ENCODE assay signal across 8 mouse cellular contexts in genomic region chr11:72488753-72489271, GRCm38 (mm10). TPM values are rescaled to one million over a fixed set of nuclear protein-coding genes. Genes with fewer than 3 reads are reported as not detected.
DNase-seq lines count a peak whose midpoint lies in the region; ATAC-seq and TF ChIP-seq lines count a peak whose summit lies in the region.
"Had no signal": no experiment of that assay in that cellular context is flagged by ENCODE, and none has a peak within 500 bp of the region (broad histone marks: within the 10 kb centered on the region; RNA-seq: fewer than 3 reads in every experiment).

No protein-coding gene starts in this region.

- ATAC-seq in embryonic facial prominence, embryonic 13.5 days (ENCODE audit: insufficient number of reproducible peaks, insufficient read depth, low FRiP score, low TSS enrichment, low read depth), result no peak
- ATAC-seq in hindbrain, embryonic 11.5 days (ENCODE audit: low FRiP score), result peak; percentile 70
- ATAC-seq in midbrain, embryonic 13.5 days, result peak; percentile 82
- ATAC-seq in stomach, embryonic 15.5 days (ENCODE audit: insufficient read depth, low FRiP score, low read depth), result 0 out of 2 replicates have a peak, but pooled peaks have one; percentile 12

- no peak for TF ChIP-seq CTCF in C2C12 (IDR thresholded peaks at IDR 0.05; ENCODE audit: control insufficient read depth, insufficient read depth, insufficient read length)

- H3K9ac ChIP-seq in embryonic facial prominence, embryonic 13.5 days, result peak overlapping the region; percentile 70
- H3K9ac ChIP-seq in hindbrain, embryonic 11.5 days (ENCODE audit: low read depth, low read length), result peak overlapping the region; percentile 79
- peak overlapping the region; percentile 93 for H3K9ac ChIP-seq in midbrain, embryonic 13.5 days (replicated peaks)
- H3K9ac ChIP-seq in stomach, embryonic 15.5 days, result peak overlapping the region; percentile 16; the same call in 1 of the 2 replicates

- peak overlapping the region; percentile 11 for H3K4me3 ChIP-seq in C2C12 (ENCODE audit: insufficient read depth, poor library complexity, severe bottlenecking)
- peak overlapping the region; percentile 61 for H3K4me3 ChIP-seq in embryonic facial prominence, embryonic 13.5 days
- peak overlapping the region; percentile 62 for H3K4me3 ChIP-seq in hindbrain, embryonic 11.5 days (ENCODE audit: low read depth, low read length)
- peak overlapping the region; percentile 75 for H3K4me3 ChIP-seq in midbrain, embryonic 13.5 days (replicated peaks)
- H3K4me3 ChIP-seq in stomach, embryonic 15.5 days (replicated peaks), result peak overlapping the region; percentile 60

- H3ac ChIP-seq in C2C12 (ENCODE audit: control insufficient read depth, insufficient read length, low read depth), result peak overlapping the region; percentile 5

- H3K4me1 ChIP-seq in embryonic facial prominence, embryonic 13.5 days, result peaks cover 16% of the 10 kb centered on the region
- H3K4me1 ChIP-seq in hindbrain, embryonic 11.5 days (replicated peaks; ENCODE audit: control insufficient read depth, insufficient read depth, low read length), result peaks cover 2% of the 10 kb centered on the region
- peaks cover 52% of the 10 kb centered on the region for H3K4me1 ChIP-seq in midbrain, embryonic 13.5 days (replicated peaks)
- peaks cover 11% of the 10 kb centered on the region for H3K4me1 ChIP-seq in stomach, embryonic 15.5 days

- H3K27ac ChIP-seq in embryonic facial prominence, embryonic 13.5 days, result 0 out of 2 replicates have a peak overlapping the region, but pooled peaks have one; percentile 11
- peak overlapping the region; percentile 86 for H3K27ac ChIP-seq in hindbrain, embryonic 11.5 days (ENCODE audit: low read depth, low read length)
- H3K27ac ChIP-seq in midbrain, embryonic 13.5 days, result peak overlapping the region; percentile 95
- no peak overlapping the region for H3K27ac ChIP-seq in stomach, embryonic 15.5 days

- H3K79me3 ChIP-seq in C2C12 (ENCODE audit: low read depth), result no peaks in the 10 kb centered on the region

- H3K79me2 ChIP-seq in C2C12 (ENCODE audit: control insufficient read depth, insufficient read depth), result no peaks in the 10 kb centered on the region

- H3K27me3 ChIP-seq in C2C12 (ENCODE audit: control insufficient read depth, insufficient read depth, insufficient read length), result peaks cover 36% of the 10 kb centered on the region
- peaks cover 67% of the 10 kb centered on the region for H3K27me3 ChIP-seq in embryonic facial prominence, embryonic 13.5 days
- H3K27me3 ChIP-seq in hindbrain, embryonic 11.5 days (ENCODE audit: control insufficient read depth, insufficient read depth, low read length), result peaks cover 16% of the 10 kb centered on the region
- peaks cover 26% of the 10 kb centered on the region; the same call in 1 of the 2 replicates for H3K27me3 ChIP-seq in midbrain, embryonic 13.5 days
- H3K27me3 ChIP-seq in stomach, embryonic 15.5 days (replicated peaks), result peaks cover 20% of the 10 kb centered on the region

- intact Hi-C loops in left cerebral cortex, postnatal 10 days (cut with DNase I), result no loop called here

- 1% methylated on average over 38 of the region's 38 CpGs for WGBS in embryonic facial prominence, embryonic 13.5 days
- WGBS in hindbrain, embryonic 11.5 days, result under 1% methylated on average over 38 of the region's 38 CpGs
- WGBS in midbrain, embryonic 13.5 days, result under 1% methylated on average over 37 of the region's 38 CpGs
- WGBS in stomach, embryonic 15.5 days, result 1% methylated on average over 38 of the region's 38 CpGs

- no peaks in the 10 kb centered on the region for H3K36me3 ChIP-seq in C2C12 (ENCODE audit: control insufficient read depth, insufficient read depth)
- H3K36me3 ChIP-seq in embryonic facial prominence, embryonic 13.5 days, result no peaks in the 10 kb centered on the region
- H3K36me3 ChIP-seq in hindbrain, embryonic 11.5 days (ENCODE audit: control insufficient read depth, insufficient read depth, low read length), result no peaks in the 10 kb centered on the region
- H3K36me3 ChIP-seq in midbrain, embryonic 13.5 days, result no peaks in the 10 kb centered on the region
- H3K36me3 ChIP-seq in stomach, embryonic 15.5 days, result no peaks in the 10 kb centered on the region

- peak overlapping the region; percentile 96 for H3K4me2 ChIP-seq in embryonic facial prominence, embryonic 13.5 days
- H3K4me2 ChIP-seq in hindbrain, embryonic 11.5 days (replicated peaks; ENCODE audit: low read depth, low read length), result peak overlapping the region; percentile 82
- peak overlapping the region; percentile 82 for H3K4me2 ChIP-seq in midbrain, embryonic 13.5 days (replicated peaks)
- H3K4me2 ChIP-seq in stomach, embryonic 15.5 days, result peak overlapping the region; percentile 99

- peak; percentile 53 for DNase-seq in Muller cell, postnatal 12 days (ENCODE audit: inconsistent ontology term)
- DNase-seq in hindbrain, embryonic 11.5 days (ENCODE audit: low spot score), result peak; percentile 73
- peak; percentile 66 to 83 for DNase-seq in left cerebral cortex, postnatal 10 days (ENCODE audit: extremely low spot score in 1 of 2, low spot score in 2 of 2)

- H3K9me3 ChIP-seq in embryonic facial prominence, embryonic 13.5 days, result no peaks in the 10 kb centered on the region
- no peaks in the 10 kb centered on the region for H3K9me3 ChIP-seq in hindbrain, embryonic 11.5 days (ENCODE audit: control insufficient read depth, low read length)
- H3K9me3 ChIP-seq in midbrain, embryonic 13.5 days, result no peaks in the 10 kb centered on the region
- no peaks in the 10 kb centered on the region for H3K9me3 ChIP-seq in stomach, embryonic 15.5 days

TF ChIP-seq in C2C12, 6 proteins besides CTCF, POLR2A, EP300 and RAD21:
- no peak for TF ChIP-seq MAX (IDR thresholded peaks at IDR 0.05)
- no peak for TF ChIP-seq MYOD1 (IDR thresholded peaks at IDR 0.05; ENCODE audit: control insufficient read depth, insufficient read length, low read depth)
- TF ChIP-seq USF1 (IDR thresholded peaks at IDR 0.05; ENCODE audit: low read depth), result no peak
- TF ChIP-seq CEBPB (IDR thresholded peaks at IDR 0.05; ENCODE audit: low read depth), result no peak
- TF ChIP-seq MYOG (IDR thresholded peaks at IDR 0.05; ENCODE audit: control insufficient read depth, extremely low read depth, insufficient read length), result no peak
- TF ChIP-seq FOSL1 (IDR thresholded peaks at IDR 0.05; ENCODE audit: insufficient read depth, low read length, poor library complexity, severe bottlenecking), result no peak

RNA-seq across cellular contexts. Expression of gene Spns2, which starts 0.9 kb away (rescaled TPM):
- polyA plus RNA-seq in C2C12 (2012; fragmentation: generic; extraction: Trizol), result 0.37 TPM
- 2.7 and 3.0 TPM in 2 replicates for polyA plus RNA-seq in embryonic facial prominence, embryonic 13.5 days (2015; fragmentation: Nextera tagmentation; extraction: Ambion mirVana)
- 5.3 and 6.2 TPM in 2 replicates for polyA plus RNA-seq in hindbrain, embryonic 11.5 days (2014; fragmentation: Nextera tagmentation; extraction: Ambion mirVana)
- total RNA-seq in left cerebral cortex, postnatal 10 days (2021), result 10 to 100 TPM; 30.8 to 37.4 TPM
- 6.4 and 7.8 TPM in 2 replicates for polyA plus RNA-seq in midbrain, embryonic 13.5 days (2015; fragmentation: Nextera tagmentation; extraction: Ambion mirVana)
- 4.2 and 6.0 TPM in 2 replicates for polyA plus RNA-seq in stomach, embryonic 15.5 days (2015; fragmentation: Nextera tagmentation; extraction: Ambion mirVana)

RNA-seq across cellular contexts. Expression of gene Mybbp1a, which starts 47.7 kb away (rescaled TPM):
- 230 TPM for polyA plus RNA-seq in C2C12 (2012; fragmentation: generic; extraction: Trizol)
- polyA plus RNA-seq in embryonic facial prominence, embryonic 13.5 days (2015; fragmentation: Nextera tagmentation; extraction: Ambion mirVana), result 162 and 174 TPM in 2 replicates
- 112 and 145 TPM in 2 replicates for polyA plus RNA-seq in hindbrain, embryonic 11.5 days (2014; fragmentation: Nextera tagmentation; extraction: Ambion mirVana)
- total RNA-seq in left cerebral cortex, postnatal 10 days (2021), result 10 to 100 TPM; 52.8 to 55.9 TPM
- polyA plus RNA-seq in midbrain, embryonic 13.5 days (2015; fragmentation: Nextera tagmentation; extraction: Ambion mirVana), result 84.6 and 86.2 TPM in 2 replicates
- polyA plus RNA-seq in stomach, embryonic 15.5 days (2015; fragmentation: Nextera tagmentation; extraction: Ambion mirVana), result 144 and 159 TPM in 2 replicates

RNA-seq across cellular contexts. Expression of gene Ggt6, which starts 53.5 kb away (rescaled TPM):
- not detected for polyA plus RNA-seq in C2C12 (2012; fragmentation: generic; extraction: Trizol)
- 1.1 and 1.3 TPM in 2 replicates for polyA plus RNA-seq in embryonic facial prominence, embryonic 13.5 days (2015; fragmentation: Nextera tagmentation; extraction: Ambion mirVana)
- not detected in 2 replicates for polyA plus RNA-seq in hindbrain, embryonic 11.5 days (2014; fragmentation: Nextera tagmentation; extraction: Ambion mirVana)
- not detected for total RNA-seq in left cerebral cortex, postnatal 10 days (2021)
- not detected in 2 replicates for polyA plus RNA-seq in midbrain, embryonic 13.5 days (2015; fragmentation: Nextera tagmentation; extraction: Ambion mirVana)
- 4.7 and 4.8 TPM in 2 replicates for polyA plus RNA-seq in stomach, embryonic 15.5 days (2015; fragmentation: Nextera tagmentation; extraction: Ambion mirVana)
- total RNA-seq: heart, postnatal 36 days had no signal

Comparison
In these comparisons a context has a peak if more than half of its experiments do, and no peak if none do; other contexts are left out.
1. H3K4me3 ChIP-seq: peak in every context shown above with its lines; median percentile 75 in midbrain, embryonic 13.5 days; 62 in hindbrain, embryonic 11.5 days; 61 in embryonic facial prominence, embryonic 13.5 days; 60 in stomach, embryonic 15.5 days; 11 in C2C12.
2. H3K9ac ChIP-seq: peak in every context shown above with its lines; median percentile 93 in midbrain, embryonic 13.5 days; 79 in hindbrain, embryonic 11.5 days; 70 in embryonic facial prominence, embryonic 13.5 days; 16 in stomach, embryonic 15.5 days.